ENCODE assay signal across 11 mouse cellular contexts in genomic region chr19:47366576-47366975, GRCm38 (mm10).
DNase-seq lines count a peak whose midpoint lies in the region; ATAC-seq and TF ChIP-seq lines count a peak whose summit lies in the region.
"Had no signal": no experiment of that assay in that cellular context is flagged by ENCODE, and none has a peak within 500 bp of the region (broad histone marks: within the 10 kb centered on the region; RNA-seq: fewer than 3 reads in every experiment).

No protein-coding gene starts in this region.

- peaks cover 6% of the 10 kb centered on the region; the same call in 1 of the 2 replicates for H3K36me3 ChIP-seq in thymus, adult 2 months (ENCODE audit: control insufficient read depth, insufficient read depth, low read length)
- H3K36me3 ChIP-seq: midbrain, embryonic 12.5 days had no signal

- 92% methylated on average over 8 of the region's 8 CpGs for WGBS in thymus, adult 2 months

- intact Hi-C loops in gastrocnemius, adult 2 months (cut with DNase I): no loop called here
- intact Hi-C loops in gastrocnemius, postnatal 14 days (cut with DNase I; ENCODE audit: low total_unique reads): no loop called here

- H3K27ac ChIP-seq in gastrocnemius, adult 2 months: peak overlapping the region; percentile 72
- no peak overlapping the region for H3K27ac ChIP-seq in thymus, adult 2 months (ENCODE audit: control insufficient read depth, insufficient read depth, low read length)
- H3K27ac ChIP-seq: midbrain, embryonic 12.5 days had no signal

- ATAC-seq in megakaryocyte, adult 5-6 weeks (ENCODE audit: poor library complexity, severe bottlenecking): no peak

- peak; percentile 83 for DNase-seq in gastrocnemius, adult 2 months
- DNase-seq in gastrocnemius, postnatal 10 days: no peak
- DNase-seq in lung, postnatal 10 days: peak; percentile 14
- no peak for DNase-seq in lung, postnatal 14 days
- peak; percentile 84 to 90 for DNase-seq in cerebellum, adult 18-20 months
- peak; percentile 51 for DNase-seq in gastrocnemius, postnatal 14 days
- DNase-seq in thymus, adult 2 months: no peak
- DNase-seq: heart, postnatal 36 days; lung, adult 2 months had no signal

- no peak for TF ChIP-seq POLR2A in thymus, adult 2 months (IDR thresholded peaks at IDR 0.05; ENCODE audit: control insufficient read depth, extremely low read depth, insufficient read depth, low read length, poor library complexity)

- 0 out of 2 replicates have a peak, but pooled peaks cover 3% of the 10 kb centered on the region for H3K4me1 ChIP-seq in thymus, adult 2 months (replicated peaks; ENCODE audit: control insufficient read depth, insufficient read depth, low read length)

- H3K4me3 ChIP-seq in gastrocnemius, adult 2 months: no peak overlapping the region
- no peak overlapping the region for H3K4me3 ChIP-seq in thymus, adult 2 months (ENCODE audit: control insufficient read depth, insufficient read depth, low read length)
- H3K4me3 ChIP-seq: midbrain, embryonic 12.5 days had no signal

- H3K27me3 ChIP-seq in thymus, adult 2 months (ENCODE audit: control insufficient read depth, insufficient read depth, low read length): no peaks in the 10 kb centered on the region
- H3K27me3 ChIP-seq: midbrain, embryonic 12.5 days had no signal

- TF ChIP-seq CTCF in gastrocnemius, adult 2 months (IDR thresholded peaks at IDR 0.05): no peak
- TF ChIP-seq CTCF in thymus, adult 2 months (IDR thresholded peaks at IDR 0.05; ENCODE audit: borderline replicate concordance, control insufficient read depth, extremely low read depth, insufficient read depth, low read length, poor library complexity): no peak

Comparison
In these comparisons a context has a peak if more than half of its experiments do, and no peak if none do; other contexts are left out.
1. DNase-seq: peak in gastrocnemius, adult 2 months (single experiment), lung, postnatal 10 days (single experiment), cerebellum, adult 18-20 months (2 of 2) and gastrocnemius, postnatal 14 days (single experiment); none in gastrocnemius, postnatal 10 days (single experiment), lung, postnatal 14 days (single experiment) and thymus, adult 2 months (single experiment).